Mouse (Mus musculus): ENCODE measurements around the gene Ect2.

DNA sequence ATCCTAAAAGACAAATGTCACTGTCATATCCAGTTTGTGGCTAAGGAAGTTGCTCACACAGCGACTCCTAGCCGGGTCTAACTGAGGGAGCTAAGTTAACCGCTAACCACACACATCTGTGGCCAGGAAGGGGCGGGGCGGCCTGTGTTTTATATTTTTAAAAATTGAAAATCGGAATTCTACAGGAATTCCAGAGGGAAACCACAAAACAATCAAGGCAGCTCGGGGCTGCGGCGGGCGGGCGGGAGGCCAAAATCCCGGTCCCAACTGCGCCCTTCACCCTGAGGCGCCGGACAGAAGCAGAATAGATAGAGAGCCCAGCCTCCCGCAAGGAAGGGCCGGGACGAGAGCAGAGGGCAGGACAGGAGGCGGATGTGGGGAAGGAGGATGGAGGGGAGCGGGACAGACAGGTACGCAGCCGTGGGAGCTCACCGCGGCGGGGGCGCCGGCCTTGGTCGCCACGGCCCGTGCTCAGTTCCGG lies 447 bp downstream of the Ect2 start:
- TF ChIP-seq POLR2A (IDR thresholded peaks at IDR 0.05; ENCODE audit: low read depth, low read length) = no peak; the same call in 1 of the 2 replicates
- TF ChIP-seq CTCF (IDR thresholded peaks at IDR 0.05; ENCODE audit: borderline replicate concordance, insufficient read depth, low read length) = no peak
